Mouse (Mus musculus) bone marrow macrophage, adult 2 months (primary cell): ENCODE results near the gene Itgb7.

ENCODE experiments used
- CTCF ChIP-seq: IDR thresholded peaks from 2 replicates; pipeline ENCODE4 v1.5.1; 2012; ENCODE audit warnings: low read depth, mild to moderate bottlenecking, low read length, moderate library complexity
- POLR2A ChIP-seq: IDR thresholded peaks from 2 replicates; pipeline ENCODE4 v1.6.1; 2012; ENCODE audit warnings: mild to moderate bottlenecking, low read depth, low read length, borderline replicate concordance

GRCm38 (mm10) chr15:102204674-102205505, 26.9 kb downstream of the Itgb7 start, which contains the start of gene Csad:
- TF ChIP-seq CTCF = no peak
- TF ChIP-seq POLR2A = no peak
